Comparison of ENCODE assay signal across 15 mouse cellular contexts in the genomic region with DNA sequence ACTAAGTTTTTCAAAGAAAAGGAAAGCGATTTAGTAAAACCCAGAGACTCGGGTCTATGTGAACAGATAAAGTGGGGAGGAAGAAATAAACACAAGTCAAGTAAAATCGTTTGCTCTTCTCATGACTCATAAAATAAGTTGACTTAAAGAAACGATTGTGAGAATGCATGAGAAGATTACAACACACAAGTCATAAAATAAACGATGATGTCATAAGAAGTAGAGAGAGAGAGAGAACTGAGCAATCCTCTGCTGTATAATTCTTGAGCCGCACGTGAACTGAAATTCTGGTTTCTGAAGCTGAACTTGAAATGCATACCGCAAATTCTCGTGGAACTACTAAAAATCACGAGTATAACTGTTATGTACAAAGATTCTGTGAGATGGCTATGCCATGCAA.
"Had no signal": no experiment of that assay in that cellular context is flagged by ENCODE, and none has a peak within 500 bp of the region (broad histone marks: within the 10 kb centered on the region; RNA-seq: fewer than 3 reads in every experiment).

No protein-coding gene starts in this region.

- H3K4me1 ChIP-seq: liver, embryonic 13.5 days; liver, embryonic 15.5 days; lung, embryonic 15.5 days; megakaryocyte, embryonic 14.5 days; neural tube, embryonic 12.5 days; stomach, embryonic 15.5 days had no signal

- H3K27ac ChIP-seq: liver, embryonic 13.5 days; liver, embryonic 15.5 days; lung, embryonic 15.5 days; macrophage; midbrain, embryonic 12.5 days; neural tube, embryonic 12.5 days; stomach, embryonic 15.5 days had no signal

- H3K9ac ChIP-seq: liver, embryonic 13.5 days; liver, embryonic 15.5 days; liver, postnatal 0 days; lung, embryonic 15.5 days; midbrain, embryonic 12.5 days; neural tube, embryonic 12.5 days; stomach, embryonic 15.5 days had no signal

- H3K4me3 ChIP-seq: liver, embryonic 13.5 days; liver, embryonic 15.5 days; lung, embryonic 15.5 days; megakaryocyte, embryonic 14.5 days; midbrain, embryonic 12.5 days; neural tube, embryonic 12.5 days; stomach, embryonic 15.5 days had no signal

- H3K36me3 ChIP-seq: liver, embryonic 13.5 days; liver, embryonic 15.5 days; lung, embryonic 15.5 days; midbrain, embryonic 12.5 days; neural tube, embryonic 12.5 days; stomach, embryonic 15.5 days had no signal

- H3K9me3 ChIP-seq: liver, embryonic 15.5 days; lung, embryonic 15.5 days; midbrain, embryonic 12.5 days; neural tube, embryonic 12.5 days; stomach, embryonic 15.5 days had no signal

- DNase-seq: liver, embryonic 13.5 days; liver, postnatal 0 days; lung, postnatal 10 days; midbrain, embryonic 14.5 days; right cerebral cortex, postnatal 14 days; thymus, adult 18-20 months; thymus, postnatal 14 days; thymus, postnatal 36 days had no signal

- ATAC-seq: liver, postnatal 0 days had no signal

- H3K4me2 ChIP-seq: liver, embryonic 13.5 days; liver, embryonic 15.5 days; lung, embryonic 15.5 days; midbrain, embryonic 12.5 days; neural tube, embryonic 12.5 days; stomach, embryonic 15.5 days had no signal

- H3K27me3 ChIP-seq: liver, embryonic 13.5 days; liver, embryonic 15.5 days; lung, embryonic 15.5 days; megakaryocyte, embryonic 14.5 days; midbrain, embryonic 12.5 days; neural tube, embryonic 12.5 days; stomach, embryonic 15.5 days had no signal
